Mouse (Mus musculus) megakaryocyte-erythroid progenitor cell, adult 5-6 weeks (primary cell): Measurements from ENCODE around the gene Mrpl55. TPM values are rescaled to one million over a fixed set of nuclear protein-coding genes. Genes with fewer than 3 reads are reported as not detected.

ENCODE experiments used
- ATAC-seq: replicated peaks from 2 replicates; pipeline ENCODE4 v1.8.0; 2016; ENCODE audit warnings: mild to moderate bottlenecking, inconsistent platforms; ENCODE audit not compliant: severe bottlenecking, poor library complexity, low FRiP score, low TSS enrichment
- total RNA-seq, 2 experiments: library from RNA; stranded (forward) in 1 of 2; stranded (reverse) in 1 of 2; fragments of 200-1000, 215-1000 nt in 1 of 2; fragments of >200 nt in 1 of 2; fragmentation: Nextera tagmentation in 1 of 2; gene quantifications; 2 replicates each; pipeline ENCODE4 v1.2.3; 2014 to 2017

Gene Mrpl55
- total RNA-seq (2014; fragmentation: Nextera tagmentation) (49.2 and 76.8 TPM in 2 replicates), total RNA-seq (2017) (57.4 and 106 TPM in 2 replicates)

GRCm38 (mm10) chr11:59202081-59202995, at the start of gene Mrpl55:
Gene Mrpl55, plus strand, starts transcription at chr11:59202486.
- peak; percentile 94 for ATAC-seq

GRCm38 (mm10) chr11:59154220-59154619, 48.1 kb upstream of the Mrpl55 start:
- no peak for ATAC-seq

GRCm38 (mm10) chr11:59155900-59156299, 46.4 kb upstream of the Mrpl55 start:
- no peak for ATAC-seq

- no peak for ATAC-seq
These were observed 43.2 kb upstream of the Mrpl55 start for GRCm38 (mm10) chr11:59159099-59159498.

- ATAC-seq: no peak
These were observed 42.7 kb upstream of the Mrpl55 start for GRCm38 (mm10) chr11:59159558-59159957.

GRCm38 (mm10) chr11:59161398-59161797, 40.9 kb upstream of the Mrpl55 start:
- ATAC-seq: no peak

GRCm38 (mm10) chr11:59162443-59163254, 39.6 kb upstream of the Mrpl55 start:
- ATAC-seq: no peak

GRCm38 (mm10) chr11:59163255-59164236, 38.7 kb upstream of the Mrpl55 start, which contains the start of gene Iba57:
Gene Iba57, minus strand, starts transcription at chr11:59163739.
- peak; percentile 82 for ATAC-seq

- ATAC-seq: peak; percentile 79
These were observed 37.9 kb upstream of the Mrpl55 start for GRCm38 (mm10) chr11:59164384-59164783.

GRCm38 (mm10) chr11:59165616-59166241, 36.6 kb upstream of the Mrpl55 start:
- ATAC-seq: no peak

GRCm38 (mm10) chr11:59169807-59170206, 32.5 kb upstream of the Mrpl55 start:
- no peak for ATAC-seq

GRCm38 (mm10) chr11:59170549-59170948, 31.7 kb upstream of the Mrpl55 start:
- ATAC-seq: no peak

GRCm38 (mm10) chr11:59174189-59174838, 28.0 kb upstream of the Mrpl55 start:
- ATAC-seq: no peak

- no peak for ATAC-seq
These were observed 25.8 kb upstream of the Mrpl55 start for GRCm38 (mm10) chr11:59176475-59176874.

- ATAC-seq: 0 out of 2 replicates have a peak, but pooled peaks have one; percentile 16
These were observed 25.4 kb upstream of the Mrpl55 start for GRCm38 (mm10) chr11:59176921-59177320.

- no peak for ATAC-seq
These were observed 19.4 kb upstream of the Mrpl55 start, which contains the start of gene Gjc2 for GRCm38 (mm10) chr11:59182864-59183331. Gene Gjc2, minus strand, starts transcription at chr11:59183213.

GRCm38 (mm10) chr11:59183821-59184220, 18.5 kb upstream of the Mrpl55 start:
- peak; percentile 87 for ATAC-seq

- no peak for ATAC-seq
These were observed 16.8 kb upstream of the Mrpl55 start for GRCm38 (mm10) chr11:59185490-59185889.
